Mouse (Mus musculus): ENCODE results near the gene E2f1. TPM values are rescaled to one million over a fixed set of nuclear protein-coding genes. Genes with fewer than 3 reads are reported as not detected.

E2f1 gene
- polyA plus RNA-seq, 1 experiment from 2014 or later, result 19.2 TPM

DNA sequence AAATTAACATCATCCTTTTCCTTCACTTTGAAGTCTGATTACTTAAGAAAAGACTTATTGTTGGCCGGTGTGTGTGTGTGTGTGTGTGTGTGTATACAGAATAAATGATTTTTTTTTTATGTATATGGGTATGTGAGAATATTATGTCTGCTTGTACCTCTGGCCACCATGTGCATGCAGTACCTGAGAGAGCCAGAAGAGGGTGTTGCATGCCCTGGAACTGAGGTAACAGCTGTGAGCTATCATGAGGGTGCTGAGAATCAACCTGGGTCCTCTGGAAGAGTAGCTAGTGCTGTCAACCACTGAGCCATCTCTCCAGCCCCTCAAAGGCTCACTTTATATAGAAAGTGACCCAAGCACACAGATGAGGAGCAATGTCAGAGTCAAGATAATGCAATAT lies 11.7 kb upstream of the E2f1 start:
- Histone ChIP-seq H3K9ac (no peak overlapping the region), H3K4me3 (replicated peaks) (no peak overlapping the region), H3K4me2 (no peak overlapping the region), H3K4me1 (replicated peaks) (peaks cover 24% of the 10 kb centered on the region), H3K27me3 (no peaks in the 10 kb centered on the region), H3K9me3 (replicated peaks) (no peaks in the 10 kb centered on the region), H3K27ac (replicated peaks) (no peak overlapping the region), H3K36me3 (replicated peaks) (peaks cover 2% of the 10 kb centered on the region)
- 78% methylated on average over 1 of the region's 1 CpGs for WGBS (ENCODE audit: insufficient replicate concordance)
- ATAC-seq (ENCODE audit: insufficient read depth), result no peak

DNA sequence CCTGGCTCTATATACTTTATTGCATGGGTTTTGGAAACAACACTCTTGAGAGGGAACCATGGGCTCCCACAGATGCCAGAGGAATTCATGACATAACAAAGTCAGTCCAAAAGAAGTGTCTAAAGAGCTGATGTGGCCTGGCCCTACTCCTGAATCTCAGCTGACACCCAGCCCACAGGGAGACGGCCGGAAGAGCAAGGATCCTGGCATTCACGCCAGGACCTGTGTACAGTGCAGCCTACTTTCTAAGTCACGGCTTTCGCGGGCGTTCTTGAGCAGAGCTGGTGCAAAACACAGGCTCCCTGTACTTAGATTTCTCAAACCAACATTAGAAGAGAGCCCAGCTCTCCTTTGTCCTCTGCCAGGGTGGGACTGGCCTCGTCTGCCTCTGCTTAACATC lies 10.9 kb upstream of the E2f1 start:
- no peak for ATAC-seq (ENCODE audit: insufficient read depth)
- WGBS (ENCODE audit: insufficient replicate concordance), result 81% methylated on average over 8 of the region's 8 CpGs
- Histone ChIP-seq H3K9ac (no peak overlapping the region), H3K27ac (replicated peaks) (no peak overlapping the region), H3K4me1 (replicated peaks) (peaks cover 24% of the 10 kb centered on the region), H3K4me3 (replicated peaks) (no peak overlapping the region), H3K4me2 (no peak overlapping the region), H3K27me3 (no peaks in the 10 kb centered on the region), H3K9me3 (replicated peaks) (no peaks in the 10 kb centered on the region), H3K36me3 (replicated peaks) (no peaks in the 10 kb centered on the region)

DNA sequence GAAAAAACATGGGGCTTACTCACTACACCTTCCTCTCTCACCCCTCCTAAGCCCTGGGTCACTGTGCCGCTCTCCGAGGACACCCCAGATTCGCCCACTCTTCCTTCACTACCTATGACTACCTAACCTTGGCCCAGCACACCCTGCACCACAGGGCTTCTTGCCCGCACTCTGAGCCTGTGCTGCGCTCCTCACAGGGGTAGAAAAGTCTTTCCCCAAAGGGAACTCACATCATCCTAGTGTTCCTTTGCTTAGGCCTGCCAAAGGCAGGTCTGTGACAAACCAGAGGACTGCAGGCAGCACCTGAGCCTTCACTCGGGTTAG lies 8.0 kb upstream of the E2f1 start:
- Histone ChIP-seq H3K27me3 (no peaks in the 10 kb centered on the region), H3K9me3 (replicated peaks) (no peaks in the 10 kb centered on the region), H3K27ac (replicated peaks) (no peak overlapping the region), H3K9ac (no peak overlapping the region), H3K4me1 (replicated peaks) (peaks cover 5% of the 10 kb centered on the region), H3K4me3 (replicated peaks) (no peak overlapping the region), H3K36me3 (replicated peaks) (no peaks in the 10 kb centered on the region), H3K4me2 (no peak overlapping the region)
- 83% methylated on average over 6 of the region's 6 CpGs for WGBS (ENCODE audit: insufficient replicate concordance)
- no peak for ATAC-seq (ENCODE audit: insufficient read depth)

DNA sequence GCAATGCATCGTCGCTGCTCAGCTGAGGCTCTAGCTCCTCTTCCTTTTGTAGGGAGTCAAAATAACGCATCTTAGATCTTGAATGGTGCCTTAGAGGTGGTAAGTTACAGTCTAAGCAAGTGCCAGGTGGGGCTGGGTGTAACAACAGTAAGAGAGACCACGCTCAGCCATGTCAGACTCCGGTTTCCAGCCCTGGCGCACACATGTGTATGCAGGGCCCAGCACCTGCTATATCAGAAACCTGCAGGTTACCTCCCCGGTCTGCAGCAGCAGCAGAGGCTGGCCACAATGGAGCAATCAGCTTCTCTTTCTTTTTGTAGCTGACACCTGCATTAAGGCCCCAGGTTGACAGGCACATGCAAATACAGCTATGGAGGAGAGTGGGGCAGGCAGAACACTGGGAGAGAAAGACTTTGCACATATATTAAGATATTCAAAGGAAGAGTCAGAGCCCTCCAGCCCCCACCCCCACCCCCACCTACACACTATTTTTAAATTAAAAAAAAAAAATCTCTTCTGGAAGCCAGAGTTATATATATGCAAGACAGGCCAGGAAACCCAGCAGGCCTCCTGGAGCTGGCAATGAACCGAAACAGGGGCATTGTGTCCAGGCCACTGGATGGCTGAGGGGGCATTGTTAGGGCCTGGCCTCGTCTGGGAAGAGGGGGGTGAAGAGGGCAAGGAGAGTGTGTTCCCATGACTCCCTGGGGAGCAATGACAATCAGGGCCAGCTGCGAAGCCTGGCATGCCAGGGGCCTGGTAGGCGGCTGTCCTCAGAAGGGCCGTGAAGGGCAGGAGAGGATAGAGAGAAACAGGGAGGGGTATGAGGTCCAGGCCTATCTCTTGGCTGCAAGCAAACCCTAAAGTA lies 7.4 kb upstream of the E2f1 start:
- no peak overlapping the region for H3K9ac ChIP-seq
- 67% methylated on average over 12 of the region's 12 CpGs for WGBS (ENCODE audit: insufficient replicate concordance)
- ATAC-seq (ENCODE audit: insufficient read depth), result no peak
- H3K4me2 ChIP-seq, result no peak overlapping the region
- H3K27me3 ChIP-seq, result no peaks in the 10 kb centered on the region
- H3K36me3 ChIP-seq (replicated peaks), result no peaks in the 10 kb centered on the region
- H3K9me3 ChIP-seq (replicated peaks), result no peaks in the 10 kb centered on the region
- H3K27ac ChIP-seq (replicated peaks), result no peak overlapping the region
- H3K4me3 ChIP-seq (replicated peaks), result no peak overlapping the region
- H3K4me1 ChIP-seq (replicated peaks), result 0 out of 2 replicates have a peak, but pooled peaks cover 2% of the 10 kb centered on the region

DNA sequence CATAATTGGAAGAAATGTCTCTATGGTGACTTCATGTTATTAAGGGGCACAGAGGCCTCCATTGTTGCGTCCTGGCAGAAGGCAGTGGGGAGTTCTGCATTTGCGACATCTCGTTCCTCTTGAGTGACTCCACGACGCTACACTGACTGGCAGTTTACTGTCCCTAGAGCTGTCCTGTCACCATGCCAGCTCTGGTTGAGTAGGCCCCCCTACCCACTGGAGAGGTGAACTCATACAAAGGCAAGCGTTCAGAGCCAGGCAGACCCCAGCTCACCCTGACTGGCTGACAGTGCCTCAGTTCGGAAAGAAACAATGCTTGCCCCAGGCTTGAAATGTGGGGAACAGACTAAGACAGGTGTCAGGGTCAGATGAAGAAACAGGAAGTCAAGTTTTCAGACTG lies 4.6 kb upstream of the E2f1 start:
- peak overlapping the region; percentile 65 for H3K27ac ChIP-seq (replicated peaks)
- no peaks in the 10 kb centered on the region for H3K36me3 ChIP-seq (replicated peaks)
- no peak overlapping the region for H3K4me2 ChIP-seq
- 47% methylated on average over 7 of the region's 7 CpGs for WGBS (ENCODE audit: insufficient replicate concordance)
- H3K9ac ChIP-seq, result no peak overlapping the region
- H3K4me1 ChIP-seq (replicated peaks), result peaks cover 21% of the 10 kb centered on the region
- H3K9me3 ChIP-seq (replicated peaks), result no peaks in the 10 kb centered on the region
- H3K27me3 ChIP-seq, result no peaks in the 10 kb centered on the region
- ATAC-seq (ENCODE audit: insufficient read depth), result no peak
- H3K4me3 ChIP-seq (replicated peaks), result no peak overlapping the region

DNA sequence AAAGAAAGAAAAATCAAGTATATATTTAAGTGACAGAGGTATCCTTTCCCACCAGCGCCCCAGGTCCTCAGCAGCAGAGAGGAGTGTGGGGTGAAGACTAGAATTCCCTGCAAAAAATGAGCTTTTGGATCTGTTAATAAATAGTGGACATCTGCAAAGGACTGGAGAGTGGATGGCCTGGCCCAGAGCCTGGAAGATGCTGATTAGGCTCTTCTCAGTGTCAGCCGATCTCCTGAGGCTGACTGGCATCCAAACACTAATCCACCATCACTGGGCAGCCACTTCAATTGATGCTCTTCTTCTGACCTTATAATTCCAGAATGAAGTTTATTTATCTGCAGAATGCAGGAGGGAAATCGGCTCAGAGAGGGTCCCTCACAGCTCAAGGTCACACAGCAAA lies 3.3 kb upstream of the E2f1 start:
- no peaks in the 10 kb centered on the region for H3K27me3 ChIP-seq
- H3K9me3 ChIP-seq (replicated peaks), result no peaks in the 10 kb centered on the region
- WGBS (ENCODE audit: insufficient replicate concordance), result 65% methylated on average over 3 of the region's 3 CpGs
- ATAC-seq (ENCODE audit: insufficient read depth), result no peak
- no peaks in the 10 kb centered on the region for H3K36me3 ChIP-seq (replicated peaks)
- no peak overlapping the region for H3K27ac ChIP-seq (replicated peaks)
- H3K4me3 ChIP-seq (replicated peaks), result no peak overlapping the region
- peaks cover 32% of the 10 kb centered on the region for H3K4me1 ChIP-seq (replicated peaks)
- H3K9ac ChIP-seq, result no peak overlapping the region
- no peak overlapping the region for H3K4me2 ChIP-seq

DNA sequence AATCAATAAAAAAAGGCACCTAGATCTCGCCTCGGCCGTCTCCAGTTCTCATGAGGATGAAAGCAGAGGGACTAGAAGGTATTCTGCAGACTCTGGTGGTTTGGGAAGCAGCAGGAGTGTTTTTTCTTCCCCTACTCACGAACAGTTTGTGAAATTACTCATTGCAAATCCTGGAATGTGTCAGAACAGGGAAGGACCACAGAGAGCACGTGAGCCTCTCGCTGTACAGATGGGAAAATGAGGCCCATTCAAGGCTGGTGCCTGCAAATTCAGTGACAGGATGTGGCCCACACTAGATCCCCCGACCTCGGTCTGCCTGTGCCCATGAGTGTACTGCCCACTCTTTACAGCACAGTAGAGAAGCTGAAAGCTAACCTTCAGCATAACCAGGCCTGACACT lies 2.3 kb upstream of the E2f1 start:
- Histone ChIP-seq H3K9me3 (replicated peaks) (no peaks in the 10 kb centered on the region), H3K36me3 (replicated peaks) (peaks cover under 1% of the 10 kb centered on the region; the same call in 1 of the 2 replicates), H3K27me3 (no peaks in the 10 kb centered on the region), H3K9ac (no peak overlapping the region), H3K4me2 (no peak overlapping the region), H3K4me1 (replicated peaks) (peaks cover 42% of the 10 kb centered on the region), H3K27ac (replicated peaks) (no peak overlapping the region), H3K4me3 (replicated peaks) (no peak overlapping the region)
- ATAC-seq (ENCODE audit: insufficient read depth), result no peak
- 62% methylated on average over 8 of the region's 8 CpGs for WGBS (ENCODE audit: insufficient replicate concordance)

DNA sequence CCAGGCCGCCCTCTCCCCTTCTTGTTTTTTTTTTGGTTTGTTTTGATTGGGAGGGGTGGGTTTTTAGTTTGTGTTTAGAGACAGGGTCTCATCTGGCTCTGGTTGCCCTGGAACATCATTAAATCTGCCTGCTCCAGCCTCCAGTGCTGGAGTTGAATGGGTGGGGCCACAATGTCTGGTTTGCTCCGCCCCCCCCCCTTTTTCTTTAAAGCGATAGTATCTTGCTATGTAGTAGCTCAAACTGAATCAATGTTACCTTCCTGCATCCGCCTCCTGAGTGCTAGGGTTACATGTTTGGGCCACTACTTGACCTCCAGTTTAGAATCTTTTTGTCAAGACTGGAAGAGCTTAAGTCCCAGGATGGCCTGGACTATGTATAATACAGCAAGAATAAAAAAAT lies 1.6 kb upstream of the E2f1 start:
- H3K27me3 ChIP-seq, result no peaks in the 10 kb centered on the region
- H3K9me3 ChIP-seq (replicated peaks), result no peaks in the 10 kb centered on the region
- peaks cover 49% of the 10 kb centered on the region for H3K4me1 ChIP-seq (replicated peaks)
- H3K4me2 ChIP-seq, result peak overlapping the region; percentile 96
- 0 out of 2 replicates have a peak overlapping the region, but pooled peaks have one; percentile 48 for H3K9ac ChIP-seq
- no peak overlapping the region for H3K4me3 ChIP-seq (replicated peaks)
- ATAC-seq (ENCODE audit: insufficient read depth), result no peak
- peaks cover 6% of the 10 kb centered on the region; the same call in 1 of the 2 replicates for H3K36me3 ChIP-seq (replicated peaks)
- WGBS (ENCODE audit: insufficient replicate concordance), result 37% methylated on average over 4 of the region's 4 CpGs
- no peak overlapping the region for H3K27ac ChIP-seq (replicated peaks)

DNA sequence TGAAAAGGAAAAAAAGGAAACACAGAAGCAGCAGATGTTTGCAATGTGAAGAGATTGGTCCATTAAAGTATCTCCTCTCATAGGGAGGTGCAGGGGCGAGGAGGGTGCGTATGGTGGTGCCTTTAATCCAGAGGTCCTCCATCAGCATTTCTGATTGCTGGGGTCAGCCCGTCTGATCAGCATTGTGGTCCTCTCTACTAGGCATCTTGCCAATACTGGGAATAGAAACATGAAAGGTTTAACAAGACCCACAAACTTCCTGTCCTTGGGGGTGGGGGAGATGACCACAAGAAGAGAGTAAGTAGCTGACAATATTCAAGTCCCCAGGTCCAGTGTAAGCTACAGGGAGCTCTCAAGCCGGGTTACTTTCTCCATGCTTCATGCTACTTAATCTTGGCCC lies 974 bp upstream of the E2f1 start:
- no peak for ATAC-seq (ENCODE audit: insufficient read depth)
- 36% methylated on average over 4 of the region's 4 CpGs for WGBS (ENCODE audit: insufficient replicate concordance)
- Histone ChIP-seq H3K4me1 (replicated peaks) (peaks cover 55% of the 10 kb centered on the region), H3K4me2 (peak overlapping the region; percentile 96), H3K9me3 (replicated peaks) (no peaks in the 10 kb centered on the region), H3K27me3 (no peaks in the 10 kb centered on the region), H3K9ac (peak overlapping the region; percentile 48), H3K4me3 (replicated peaks) (peak overlapping the region; percentile 87), H3K36me3 (replicated peaks) (peaks cover 9% of the 10 kb centered on the region; the same call in 1 of the 2 replicates), H3K27ac (replicated peaks) (peak overlapping the region; percentile 69)

DNA sequence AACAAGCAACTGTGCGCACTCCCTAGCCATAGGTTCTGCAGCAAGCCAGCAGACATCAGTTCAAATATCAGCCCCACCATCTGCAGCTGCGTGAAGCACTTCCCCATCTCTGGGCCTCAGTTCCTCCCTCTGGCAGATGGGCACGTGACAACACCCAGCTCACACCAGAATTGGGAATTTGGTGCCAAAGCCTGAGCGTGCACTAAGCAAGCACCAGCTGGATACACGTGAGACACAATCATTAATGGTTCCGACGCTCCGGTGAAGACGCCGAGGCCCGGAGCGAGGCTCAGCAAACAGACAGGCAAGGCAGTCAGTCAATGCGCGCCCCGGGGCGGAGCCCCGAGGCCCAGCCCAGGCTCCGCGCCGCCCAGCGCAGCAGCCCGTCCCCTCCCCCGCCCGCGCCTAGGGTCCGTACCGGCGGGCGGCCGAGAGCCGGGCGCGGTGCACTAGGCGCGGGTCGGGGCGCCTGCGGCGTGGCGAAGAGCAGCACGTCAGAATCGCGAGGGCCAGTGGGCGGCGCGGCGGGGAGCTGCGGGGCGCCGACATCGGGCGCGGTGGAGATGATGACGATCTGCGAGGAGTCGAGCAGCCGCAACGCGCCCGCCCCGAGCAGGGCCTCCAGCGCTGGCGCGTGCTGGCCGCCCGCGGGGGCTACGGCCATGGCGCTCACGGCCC lies 482 bp downstream of the E2f1 start:
- no peaks in the 10 kb centered on the region for H3K27me3 ChIP-seq
- peaks cover 67% of the 10 kb centered on the region for H3K4me1 ChIP-seq (replicated peaks)
- H3K9ac ChIP-seq, result peak overlapping the region; percentile 77
- peak overlapping the region; percentile 96 for H3K4me2 ChIP-seq
- peak overlapping the region; percentile 87 for H3K4me3 ChIP-seq (replicated peaks)
- ATAC-seq (ENCODE audit: insufficient read depth), result peak; percentile 84
- no peaks in the 10 kb centered on the region for H3K9me3 ChIP-seq (replicated peaks)
- peaks cover 19% of the 10 kb centered on the region for H3K36me3 ChIP-seq (replicated peaks)
- under 1% methylated on average over 47 of the region's 70 CpGs for WGBS (ENCODE audit: insufficient replicate concordance)
- H3K27ac ChIP-seq (replicated peaks), result peak overlapping the region; percentile 90

DNA sequence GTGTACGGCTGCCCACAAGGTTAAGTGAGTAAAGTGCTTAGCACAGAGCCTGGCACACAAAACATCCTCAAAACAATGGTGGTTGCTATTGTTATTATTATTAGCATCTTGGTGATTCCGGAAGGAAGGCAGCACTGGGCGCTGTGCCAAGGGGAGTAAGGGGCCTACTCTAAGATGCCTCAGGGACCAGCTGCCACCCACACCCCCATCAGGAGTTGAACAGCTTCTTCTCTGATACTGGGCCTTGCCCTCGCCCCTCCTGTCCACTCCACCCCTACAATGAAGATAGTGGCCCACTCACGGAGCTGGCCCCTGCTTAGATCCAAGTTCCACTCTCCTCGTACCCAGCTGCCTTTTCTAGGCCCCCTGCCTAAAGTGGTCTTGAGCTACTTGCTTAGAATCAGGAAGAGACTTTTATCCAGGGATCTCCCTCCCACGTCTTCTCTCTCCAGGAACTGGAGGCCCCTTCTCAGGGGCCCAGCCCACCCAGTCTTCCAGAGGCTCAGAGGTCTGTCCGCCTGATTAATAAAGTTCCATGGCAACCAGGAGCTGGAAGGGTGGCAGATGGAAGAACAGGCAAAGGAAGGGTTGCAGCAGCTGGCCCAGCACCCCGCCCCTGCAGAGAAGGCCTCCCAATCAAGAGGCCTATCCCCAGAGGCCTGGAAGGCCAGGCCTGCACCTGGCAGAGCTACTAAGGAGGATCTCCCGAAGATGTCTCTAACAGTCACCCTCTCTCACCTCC lies 1.2 kb downstream of the E2f1 start:
- 10% methylated on average over 10 of the region's 10 CpGs for WGBS (ENCODE audit: insufficient replicate concordance)
- Histone ChIP-seq H3K27me3 (no peaks in the 10 kb centered on the region), H3K4me3 (replicated peaks) (peak overlapping the region; percentile 87), H3K9me3 (replicated peaks) (no peaks in the 10 kb centered on the region), H3K4me1 (replicated peaks) (peaks cover 65% of the 10 kb centered on the region), H3K4me2 (peak overlapping the region; percentile 96), H3K9ac (peak overlapping the region; percentile 77), H3K36me3 (replicated peaks) (peaks cover 26% of the 10 kb centered on the region), H3K27ac (replicated peaks) (peak overlapping the region; percentile 90)
- peak; percentile 9 for ATAC-seq (ENCODE audit: insufficient read depth)
